Mouse (Mus musculus) mouse embryonic stem cell (cell line): ENCODE data around the gene Nccrp1.
"Not testable (repeated sequence)": the region's sequence is repeated elsewhere in the genome, so short reads cannot be mapped to it uniquely, and the experiment has no call there.

Experiments used
- in situ Hi-C, 2 experiments: fragments of 300-500 bp; cut with MboI; formaldehyde crosslinking; loops; 1 replicate in 1 of 2; 3 replicates in 1 of 2; pipeline ENCODE4 v1.14.3; 2019 to 2020; ENCODE audit warnings: low sequenced_read_pairs in 2 of 2, low pct_unique_long_range_greater_than_20kb in 1 of 2, mixed read lengths in 1 of 2; ENCODE audit not compliant: unreplicated experiment in 1 of 2

Nccrp1 gene

GRCm38 (mm10) chr7:28544051-28544601 lies 2.9 kb downstream of the Nccrp1 start:
- in situ Hi-C loops: no loop called here

DNA sequence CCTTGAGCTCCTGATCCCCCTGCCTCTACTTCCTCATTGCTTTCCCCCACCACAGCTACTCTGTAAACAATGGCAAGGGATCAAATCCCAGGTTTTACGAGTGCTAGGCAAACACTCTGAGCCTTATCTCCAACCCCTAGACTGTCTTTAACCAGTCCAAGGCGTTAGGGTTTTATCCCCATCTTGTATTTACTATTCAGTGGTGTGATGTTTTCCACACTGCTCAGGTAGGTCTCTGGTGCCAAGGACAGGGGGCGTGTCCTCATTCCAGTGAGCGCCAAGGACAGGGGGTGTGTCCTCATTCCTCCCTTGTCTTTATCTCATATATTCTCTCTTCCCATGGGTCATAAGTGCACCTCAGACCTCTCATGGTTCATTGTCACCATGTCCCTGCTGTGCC lies 6.5 kb downstream of the Nccrp1 start, which contains the start of gene Sycn:
Sycn (plus strand) TSS at position 360 of the 400 bp plus-strand sequence.
- in situ Hi-C loops: no loop called here

DNA sequence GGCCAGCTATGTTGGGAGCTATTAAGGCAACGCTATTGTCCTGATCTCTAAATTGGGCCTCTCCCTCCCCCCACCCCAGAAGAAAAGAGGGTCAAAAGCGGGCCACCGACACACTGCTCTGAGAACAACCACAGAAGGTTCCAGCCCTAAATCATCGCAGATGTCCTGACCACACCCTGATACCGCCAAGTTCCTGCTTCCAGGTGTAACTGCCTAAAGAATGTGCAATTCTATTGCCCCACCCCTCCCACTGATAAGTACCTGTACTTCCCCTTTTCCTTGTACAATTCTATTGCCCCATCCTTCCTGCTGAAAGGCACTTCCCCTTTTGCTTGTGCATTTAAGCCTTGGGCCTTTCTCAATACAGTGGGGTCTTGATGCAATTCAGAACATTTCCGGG lies 8.2 kb downstream of the Nccrp1 start:
- in situ Hi-C loops: not testable (repeated sequence)

DNA sequence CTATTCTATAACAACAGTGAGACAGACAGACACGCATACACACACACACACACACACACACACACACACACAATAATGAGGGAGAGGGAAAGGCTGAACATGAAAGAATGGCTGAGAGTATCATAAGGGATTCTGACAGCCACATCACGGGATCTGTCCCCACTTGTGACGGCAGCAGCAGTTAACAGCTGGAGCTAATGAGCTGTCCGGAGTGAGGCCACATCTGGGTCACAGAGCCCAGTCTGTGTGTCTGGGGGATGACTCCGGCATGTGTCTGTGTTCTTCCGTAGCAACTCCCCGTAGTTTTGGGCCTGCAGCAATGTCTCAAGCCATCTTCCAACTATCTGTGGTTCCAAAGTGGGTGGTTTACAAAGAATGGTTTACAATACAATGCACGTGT lies 15.0 kb downstream of the Nccrp1 start:
- in situ Hi-C loops: loop anchor here in 1 of 2 experiments (5.0 kb wide), 1 partner anchor 80 kb away; the partner anchor contains the start of gene Lrfn1

DNA sequence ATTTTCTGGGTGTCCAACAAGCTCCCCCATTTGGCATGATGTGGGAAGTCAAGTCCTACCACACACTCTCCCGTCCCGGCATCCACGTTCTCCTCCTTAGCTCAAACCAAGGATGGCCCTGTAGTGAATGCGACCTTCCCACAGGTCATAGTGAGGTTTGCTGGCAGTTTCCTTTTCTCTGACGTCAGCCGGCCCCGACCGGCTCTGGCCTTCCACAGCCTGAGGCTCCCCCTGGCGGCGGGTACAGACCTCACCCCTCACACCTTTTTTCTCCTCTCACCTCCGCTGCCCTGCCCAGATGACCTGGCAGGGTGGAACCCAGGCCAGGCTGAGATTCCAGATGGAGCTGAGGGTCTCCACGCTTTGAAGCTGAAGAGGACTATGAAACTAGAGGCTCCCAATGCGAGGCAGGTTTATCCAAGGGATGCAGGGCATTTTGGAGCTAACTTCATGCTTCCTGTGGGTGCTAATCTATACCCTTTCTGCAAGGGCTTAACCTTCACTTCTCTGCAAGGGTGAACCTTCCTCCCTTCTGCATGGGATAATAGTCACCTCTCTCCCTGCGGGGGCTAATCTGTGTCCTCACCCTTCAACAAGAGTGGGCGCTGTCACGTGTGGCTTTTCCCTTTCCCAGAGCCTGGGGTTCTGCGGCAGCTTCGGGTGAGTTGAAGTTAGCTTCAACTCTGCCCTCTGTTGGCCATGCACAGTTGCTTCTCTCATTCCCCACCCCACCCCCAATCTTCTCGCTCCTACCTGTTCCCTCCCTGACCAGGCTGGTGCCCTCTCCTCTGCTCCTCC lies 18.9 kb downstream of the Nccrp1 start:
- in situ Hi-C loops: no loop called here

- in situ Hi-C loops: not testable (repeated sequence)
These were observed 24.5 kb downstream of the Nccrp1 start, which contains the start of gene Ifnl3 for GRCm38 (mm10) chr7:28522536-28522935. Ifnl3 (plus strand) TSS chr7:28522836.

DNA sequence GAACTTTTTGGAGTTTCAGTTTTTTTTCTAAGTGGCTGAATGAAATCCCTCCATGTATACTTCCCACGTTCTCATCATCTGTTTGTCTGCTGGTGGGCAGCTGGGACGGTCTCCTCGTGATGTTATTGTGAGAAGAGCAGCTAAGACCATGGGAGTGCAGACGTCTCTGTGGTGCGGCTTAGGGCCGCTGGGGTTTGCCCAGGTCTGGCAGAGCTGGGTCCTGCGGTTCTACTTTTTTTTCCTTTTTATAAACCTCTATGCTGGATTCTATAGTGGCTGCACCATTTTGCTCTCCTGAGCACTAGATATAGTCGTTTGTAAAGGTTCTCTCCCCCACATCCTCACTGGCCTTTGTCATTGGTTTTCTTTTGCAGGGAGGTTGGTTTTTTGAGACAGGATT lies 35.6 kb downstream of the Nccrp1 start:
- in situ Hi-C loops: no loop called here

DNA sequence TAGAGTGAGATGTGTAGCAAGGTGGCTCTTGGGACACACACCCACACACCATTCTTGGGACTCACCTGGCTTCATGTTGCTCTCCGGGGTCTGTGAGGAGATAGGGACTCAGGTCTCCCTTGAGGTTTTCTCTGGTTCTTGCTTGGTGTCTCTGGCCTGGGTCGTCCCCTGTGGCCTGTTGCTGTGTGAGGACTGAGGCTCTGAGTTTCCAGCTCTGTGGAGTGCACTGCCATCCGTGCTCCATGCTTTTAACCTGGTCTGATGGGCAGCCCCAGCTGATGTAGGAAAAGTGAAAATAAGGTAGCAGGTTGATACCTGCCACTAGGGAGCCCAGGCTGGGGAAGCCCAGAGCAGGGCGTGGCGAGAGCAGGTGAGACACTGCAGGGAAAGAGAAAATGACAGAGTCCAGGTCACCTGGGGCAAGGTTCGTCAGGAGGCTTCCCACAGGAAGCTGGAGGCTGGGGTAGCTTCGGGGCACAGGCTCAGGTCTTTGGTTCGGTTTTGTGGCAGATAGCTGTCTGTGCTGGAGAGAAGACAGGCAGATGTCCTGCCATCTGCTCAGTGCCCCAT lies 36.6 kb downstream of the Nccrp1 start, which contains the start of gene Ifnl2:
Ifnl2 (minus strand) TSS at position 51 of the 570 bp plus-strand sequence.
- in situ Hi-C loops: not testable (repeated sequence)

DNA sequence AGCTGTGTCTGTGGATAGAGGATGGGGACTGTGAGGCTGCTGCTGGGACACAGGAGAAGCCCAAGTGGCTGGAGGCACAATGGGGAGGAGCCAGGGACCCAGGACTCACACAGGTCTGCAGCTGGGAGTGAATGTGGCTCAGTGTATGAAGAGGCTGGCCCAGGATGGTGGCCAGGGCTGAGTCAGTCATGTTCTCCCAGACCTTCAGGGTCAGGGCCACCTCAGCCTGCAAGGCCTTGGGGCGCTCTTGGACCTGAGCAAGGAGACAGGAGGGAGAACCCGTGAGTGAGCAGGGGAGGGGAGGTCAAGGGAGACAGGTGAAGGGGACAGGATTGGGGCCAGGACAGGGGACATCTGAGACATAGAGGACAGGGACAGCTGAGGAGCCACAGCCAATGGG lies 37.9 kb downstream of the Nccrp1 start:
- in situ Hi-C loops: not testable (repeated sequence)

- in situ Hi-C loops: no loop called here
These were observed 41.5 kb downstream of the Nccrp1 start for GRCm38 (mm10) chr7:28505585-28505984.

DNA sequence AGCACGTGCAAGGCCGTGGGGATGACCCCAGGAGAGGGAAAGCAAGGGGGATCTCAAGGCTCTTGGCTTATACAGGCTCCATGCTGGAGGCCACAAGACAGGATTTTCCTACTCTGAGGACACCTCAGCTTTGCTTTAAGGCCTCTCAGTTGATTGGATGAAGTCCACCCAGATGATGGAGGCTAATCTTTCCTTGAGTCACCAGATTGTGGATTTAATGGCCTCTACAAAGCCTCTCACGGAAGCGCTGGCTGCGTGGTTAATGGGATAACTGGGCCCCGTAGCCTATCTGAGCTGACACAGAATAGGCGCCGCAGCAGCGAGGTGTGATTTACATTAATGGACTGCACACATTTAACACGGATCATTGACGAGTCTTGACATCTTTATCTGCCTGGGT lies 51.6 kb downstream of the Nccrp1 start:
- in situ Hi-C loops: no loop called here
